8 mouse cellular contexts compared by ENCODE assay signal in genomic region chr7:111082822-111083732, GRCm38 (mm10). TPM values are rescaled to one million over a fixed set of nuclear protein-coding genes. Genes with fewer than 3 reads are reported as not detected.
A peak's percentile ranks its signal among the peaks of the same experiment; 100 is the strongest.
DNase-seq lines count a peak whose midpoint lies in the region; ATAC-seq and TF ChIP-seq lines count a peak whose summit lies in the region.

Gene Eif4g2, minus strand, starts transcription at chr7:111083030.

- DNase-seq in CD8-positive naive resting alpha-beta T cell, adult 2 months (ENCODE audit: low read depth in 2 of 2, low spot score in 2 of 2), result peak; percentile 97 to 99
- DNase-seq in c-Kit-positive CD71-negative TER-119-negative erythroid progenitor cells, embryonic 14.5 days (ENCODE audit: low read depth), result peak; percentile 96
- peak; percentile 99 for DNase-seq in forebrain, embryonic 10.5 days (ENCODE audit: extremely low spot score, low spot score)
- DNase-seq in kidney, postnatal 25 days, result peak; percentile 98 to 100
- DNase-seq in liver, embryonic 14.5 days (ENCODE audit: low read depth in 3 of 3, low spot score in 3 of 3), result peak; percentile 97 to 98 (median 98)
- peak; percentile 99 for DNase-seq in neural tube, embryonic 11.5 days (ENCODE audit: low spot score)
- DNase-seq in stomach, postnatal 0 days (ENCODE audit: low spot score), result peak; percentile 99

- peak within 1 kb of the TSS; percentile 99 for H3K9ac ChIP-seq in heart, embryonic 15.5 days
- H3K9ac ChIP-seq in liver, embryonic 14.5 days (replicated peaks), result peak within 1 kb of the TSS; percentile 100
- peak within 1 kb of the TSS; percentile 100 for H3K9ac ChIP-seq in neural tube, embryonic 11.5 days (ENCODE audit: low read length)
- peak within 1 kb of the TSS; percentile 100 for H3K9ac ChIP-seq in stomach, postnatal 0 days (ENCODE audit: low read length)

- H3K36me3 ChIP-seq in forebrain, embryonic 10.5 days (replicated peaks), result peaks cover 42% of the 10 kb centered on the region
- H3K36me3 ChIP-seq in heart, embryonic 15.5 days, result peaks cover 34% of the 10 kb centered on the region
- H3K36me3 ChIP-seq in liver, embryonic 14.5 days (replicated peaks; ENCODE audit: control insufficient read depth, insufficient read depth, low read depth), result peaks cover 38% of the 10 kb centered on the region
- peaks cover 16% of the 10 kb centered on the region for H3K36me3 ChIP-seq in neural tube, embryonic 11.5 days (ENCODE audit: control insufficient read depth, insufficient read depth, low read length)
- peaks cover 12% of the 10 kb centered on the region for H3K36me3 ChIP-seq in stomach, postnatal 0 days (ENCODE audit: control insufficient read depth, insufficient read depth, low read length)

- TF ChIP-seq CTCF in liver, embryonic 14.5 days (IDR thresholded peaks at IDR 0.05; ENCODE audit: low read depth), result no peak
- no peak for TF ChIP-seq CTCF in stomach, postnatal 0 days (IDR thresholded peaks at IDR 0.05; ENCODE audit: low read depth)

- H3K4me2 ChIP-seq in heart, embryonic 15.5 days, result peak within 1 kb of the TSS; percentile 77
- H3K4me2 ChIP-seq in liver, embryonic 14.5 days (ENCODE audit: low read depth), result peak within 1 kb of the TSS; percentile 91
- H3K4me2 ChIP-seq in neural tube, embryonic 11.5 days (ENCODE audit: low read depth), result peak within 1 kb of the TSS; percentile 61
- peak within 1 kb of the TSS; percentile 70 for H3K4me2 ChIP-seq in stomach, postnatal 0 days (replicated peaks; ENCODE audit: low read depth)

- no peaks in the 10 kb centered on the region for H3K9me3 ChIP-seq in forebrain, embryonic 10.5 days
- no peaks in the 10 kb centered on the region for H3K9me3 ChIP-seq in heart, embryonic 15.5 days (replicated peaks)
- H3K9me3 ChIP-seq in liver, embryonic 14.5 days (ENCODE audit: control insufficient read depth, low read length), result no peaks in the 10 kb centered on the region
- H3K9me3 ChIP-seq in neural tube, embryonic 11.5 days (ENCODE audit: control insufficient read depth, low read length), result no peaks in the 10 kb centered on the region
- H3K9me3 ChIP-seq in stomach, postnatal 0 days (ENCODE audit: control insufficient read depth, low read length), result no peaks in the 10 kb centered on the region

- ATAC-seq in heart, embryonic 15.5 days (replicated peaks; ENCODE audit: insufficient number of reproducible peaks, insufficient read depth, low FRiP score, low read depth), result peak; percentile 98
- ATAC-seq in liver, embryonic 14.5 days (ENCODE audit: insufficient read depth), result peak; percentile 96
- peak; percentile 98 for ATAC-seq in neural tube, embryonic 11.5 days (ENCODE audit: insufficient read depth, low FRiP score, low TSS enrichment)
- ATAC-seq in stomach, postnatal 0 days (ENCODE audit: low FRiP score, low TSS enrichment), result peak; percentile 99

- peak; percentile 63 for TF ChIP-seq EP300 in liver, embryonic 14.5 days (IDR thresholded peaks at IDR 0.05; ENCODE audit: low read depth)
- peak; percentile 85 for TF ChIP-seq EP300 in stomach, postnatal 0 days (optimal IDR thresholded peaks at IDR 0.05)

- WGBS in forebrain, embryonic 10.5 days, result 1% methylated on average over 70 of the region's 70 CpGs
- under 1% methylated on average over 70 of the region's 70 CpGs for WGBS in heart, embryonic 15.5 days
- WGBS in liver, embryonic 14.5 days (ENCODE audit: insufficient replicate concordance), result under 1% methylated on average over 70 of the region's 70 CpGs
- WGBS in neural tube, embryonic 11.5 days, result under 1% methylated on average over 63 of the region's 70 CpGs
- under 1% methylated on average over 68 of the region's 70 CpGs for WGBS in stomach, postnatal 0 days

- no peaks in the 10 kb centered on the region for H3K27me3 ChIP-seq in forebrain, embryonic 10.5 days (ENCODE audit: poor library complexity, severe bottlenecking)
- H3K27me3 ChIP-seq in heart, embryonic 15.5 days, result no peaks in the 10 kb centered on the region
- H3K27me3 ChIP-seq in liver, embryonic 14.5 days (ENCODE audit: control insufficient read depth, insufficient read depth, low read length), result no peaks in the 10 kb centered on the region
- H3K27me3 ChIP-seq in neural tube, embryonic 11.5 days (ENCODE audit: control insufficient read depth, insufficient read depth, low read length), result no peaks in the 10 kb centered on the region
- H3K27me3 ChIP-seq in stomach, postnatal 0 days (ENCODE audit: control insufficient read depth, insufficient read depth, low read length), result no peaks in the 10 kb centered on the region

- H3K4me1 ChIP-seq in forebrain, embryonic 10.5 days, result peaks cover 33% of the 10 kb centered on the region
- H3K4me1 ChIP-seq in heart, embryonic 15.5 days (replicated peaks), result peaks cover 27% of the 10 kb centered on the region
- H3K4me1 ChIP-seq in liver, embryonic 14.5 days (replicated peaks; ENCODE audit: control insufficient read depth in 2 of 2, insufficient read depth in 2 of 2, low read length in 1 of 2), result peaks cover 16 to 28% of the 10 kb centered on the region in 2 experiments
- peaks cover 19% of the 10 kb centered on the region for H3K4me1 ChIP-seq in neural tube, embryonic 11.5 days (ENCODE audit: control insufficient read depth, insufficient read depth, low read length)
- H3K4me1 ChIP-seq in stomach, postnatal 0 days (replicated peaks; ENCODE audit: control insufficient read depth, insufficient read depth), result 0 out of 2 replicates have a peak, but pooled peaks cover 3% of the 10 kb centered on the region

- H3K4me3 ChIP-seq in forebrain, embryonic 10.5 days, result peak within 1 kb of the TSS; percentile 99
- H3K4me3 ChIP-seq in heart, embryonic 15.5 days, result peak within 1 kb of the TSS; percentile 76
- H3K4me3 ChIP-seq in liver, embryonic 14.5 days (ENCODE audit: insufficient read depth in 1 of 2, low read depth in 2 of 2, low read length in 2 of 2), result peak within 1 kb of the TSS; percentile 90 to 93
- H3K4me3 ChIP-seq in neural tube, embryonic 11.5 days (ENCODE audit: low read depth, low read length), result peak within 1 kb of the TSS; percentile 93
- H3K4me3 ChIP-seq in stomach, postnatal 0 days (ENCODE audit: low read depth, low read length), result peak within 1 kb of the TSS; percentile 99

- peak within 1 kb of the TSS; percentile 100 for H3K27ac ChIP-seq in forebrain, embryonic 10.5 days
- H3K27ac ChIP-seq in heart, embryonic 15.5 days, result peak within 1 kb of the TSS; percentile 97
- peak within 1 kb of the TSS; percentile 96 for H3K27ac ChIP-seq in liver, embryonic 14.5 days
- H3K27ac ChIP-seq in neural tube, embryonic 11.5 days (ENCODE audit: low read depth, low read length), result peak within 1 kb of the TSS; percentile 100
- H3K27ac ChIP-seq in stomach, postnatal 0 days (replicated peaks), result peak within 1 kb of the TSS; percentile 100

RNA-seq across cellular contexts. Expression of gene Eif4g2, which starts in this region (rescaled TPM):
- polyA plus RNA-seq in forebrain, embryonic 10.5 days (2016; fragmentation: Nextera tagmentation; extraction: Ambion mirVana), result 1,431 and 1,439 TPM in 2 replicates
- 528 and 555 TPM in 2 replicates for polyA plus RNA-seq in heart, embryonic 15.5 days (2015; fragmentation: Nextera tagmentation; extraction: Ambion mirVana)
- 63.6 and 135 TPM in 2 replicates for polyA plus RNA-seq in liver, embryonic 14.5 days (2012; rRNA removed)
- 464 and 494 TPM in 2 replicates for polyA plus RNA-seq in liver, embryonic 14.5 days (2014; fragmentation: Nextera tagmentation; extraction: Ambion mirVana)
- polyA plus RNA-seq in neural tube, embryonic 11.5 days (2014; fragmentation: Nextera tagmentation; extraction: Ambion mirVana), result 2,074 and 2,084 TPM in 2 replicates
- 295 and 312 TPM in 2 replicates for polyA plus RNA-seq in stomach, postnatal 0 days (2015; fragmentation: Nextera tagmentation; extraction: Ambion mirVana)

Comparison
In these comparisons a context has a peak if more than half of its experiments do, and no peak if none do; other contexts are left out.
1. Peak in every context shown above with its lines: DNase-seq, ATAC-seq, H3K4me3 ChIP-seq and H3K27ac ChIP-seq.